Mouse (Mus musculus) neural tube, embryonic 14.5 days (tissue): ENCODE data around the gene Kcnh2. TPM values are rescaled to one million over a fixed set of nuclear protein-coding genes. Genes with fewer than 3 reads are reported as not detected.

Experiments used
- ATAC-seq: fragments of 200-750 bp; cut with Nextera tagmentation; 2 replicates; pipeline ENCODE4 v1.8.0; 2017; ENCODE audit warnings: low read depth, mild to moderate bottlenecking, moderate TSS enrichment, moderate library complexity
- H3K27ac ChIP-seq: fragments of 300-500 bp; sonication (generic); 2 replicates; pipeline ENCODE4 v1.5.1; 2014; ENCODE audit warnings: low read depth, mild to moderate bottlenecking, control low read depth, low read length, moderate library complexity, mixed read lengths
- H3K27me3 ChIP-seq: fragments of 300-500 bp; sonication (generic); 2 replicates; pipeline ENCODE4 v1.6.1; 2014; ENCODE audit warnings: low read length; ENCODE audit not compliant: control insufficient read depth, insufficient read depth
- H3K36me3 ChIP-seq: fragments of 300-500 bp; sonication (generic); 2 replicates; pipeline ENCODE4 v1.6.1; 2014; ENCODE audit warnings: low read length, mixed read lengths; ENCODE audit not compliant: control insufficient read depth, insufficient read depth
- H3K4me1 ChIP-seq: fragments of 300-500 bp; sonication (generic); 2 replicates; pipeline ENCODE4 v1.6.1; 2014; ENCODE audit warnings: low read length; ENCODE audit not compliant: control insufficient read depth, insufficient read depth
- H3K4me2 ChIP-seq: fragments of 300-500 bp; sonication (generic); 2 replicates; pipeline ENCODE4 v1.6.1; 2014; ENCODE audit warnings: mild to moderate bottlenecking, low read depth, low read length, control low read depth
- H3K4me3 ChIP-seq: fragments of 300-500 bp; sonication (generic); 2 replicates; pipeline ENCODE4 v1.5.1; 2014; ENCODE audit warnings: low read depth, low read length, control low read depth, mixed read lengths
- H3K9ac ChIP-seq: fragments of 300-500 bp; sonication (generic); replicated peaks from 2 replicates; pipeline ENCODE4 v1.6.1; 2014; ENCODE audit warnings: low read depth, mild to moderate bottlenecking, control low read depth, low read length, mixed read lengths
- H3K9me3 ChIP-seq: fragments of 300-500 bp; sonication (generic); 2 replicates; pipeline ENCODE4 v1.6.1; 2016; ENCODE audit warnings: low read length; ENCODE audit not compliant: control insufficient read depth
- WGBS: fragments of 180-500 bp; shearing (Covaris S2); extraction: QIAGEN DNeasy Blood & Tissue Kit; methylation state at CpG from one replicate; pipeline ENCODE4 v1.1.7; 2014; 5-methylcytosine and 5-hydroxymethylcytosine counted together
- polyA plus RNA-seq: library from polyadenylated mRNA; unstranded; fragments of >200 nt; fragmentation: Nextera tagmentation; extraction: Ambion mirVana; gene quantifications from 2 replicates; pipeline ENCODE4 v1.2.1, GENCODE M21; 2014

Kcnh2 gene
- polyA plus RNA-seq, 1 experiment from 2014 or later, result 13.6 TPM

GRCm38 (mm10) chr5:24344477-24345051, 6.8 kb downstream of the Kcnh2 start:
- no peaks in the 10 kb centered on the region for H3K9me3 ChIP-seq
- 3% methylated on average over 12 of the region's 12 CpGs for WGBS
- H3K27ac ChIP-seq, result peak overlapping the region; percentile 89
- H3K27me3 ChIP-seq, result peaks cover 3% of the 10 kb centered on the region; the same call in 1 of the 2 replicates
- peak overlapping the region; percentile 46 for H3K9ac ChIP-seq
- H3K4me1 ChIP-seq, result peaks cover 41% of the 10 kb centered on the region
- H3K36me3 ChIP-seq, result no peaks in the 10 kb centered on the region
- no peak overlapping the region for H3K4me3 ChIP-seq
- peak; percentile 61 for ATAC-seq
- H3K4me2 ChIP-seq, result peak overlapping the region; percentile 9; the same call in 1 of the 2 replicates

- peak overlapping the region; percentile 46; the same call in 1 of the 2 replicates for H3K9ac ChIP-seq
- H3K4me1 ChIP-seq, result peaks cover 36% of the 10 kb centered on the region
- WGBS, result 2% methylated on average over 2 of the region's 2 CpGs
- no peak overlapping the region for H3K4me3 ChIP-seq
- ATAC-seq, result peak; percentile 36
- no peaks in the 10 kb centered on the region for H3K36me3 ChIP-seq
- H3K4me2 ChIP-seq, result peak overlapping the region; percentile 9; the same call in 1 of the 2 replicates
- no peaks in the 10 kb centered on the region for H3K9me3 ChIP-seq
- H3K27me3 ChIP-seq, result no peaks in the 10 kb centered on the region
- peak overlapping the region; percentile 89 for H3K27ac ChIP-seq
Measured at GRCm38 (mm10) chr5:24343977-24344436, 7.4 kb downstream of the Kcnh2 start.

- peak overlapping the region; percentile 89 for H3K27ac ChIP-seq
- no peak for ATAC-seq
- no peaks in the 10 kb centered on the region for H3K36me3 ChIP-seq
- peak overlapping the region; percentile 2; the same call in 1 of the 2 replicates for H3K4me2 ChIP-seq
- peaks cover 30% of the 10 kb centered on the region for H3K4me1 ChIP-seq
- no peak overlapping the region for H3K4me3 ChIP-seq
- H3K9ac ChIP-seq, result no peak overlapping the region
- no peaks in the 10 kb centered on the region for H3K27me3 ChIP-seq
- no peaks in the 10 kb centered on the region for H3K9me3 ChIP-seq
Measured at GRCm38 (mm10) chr5:24343379-24343778, 8.0 kb downstream of the Kcnh2 start.

DNA sequence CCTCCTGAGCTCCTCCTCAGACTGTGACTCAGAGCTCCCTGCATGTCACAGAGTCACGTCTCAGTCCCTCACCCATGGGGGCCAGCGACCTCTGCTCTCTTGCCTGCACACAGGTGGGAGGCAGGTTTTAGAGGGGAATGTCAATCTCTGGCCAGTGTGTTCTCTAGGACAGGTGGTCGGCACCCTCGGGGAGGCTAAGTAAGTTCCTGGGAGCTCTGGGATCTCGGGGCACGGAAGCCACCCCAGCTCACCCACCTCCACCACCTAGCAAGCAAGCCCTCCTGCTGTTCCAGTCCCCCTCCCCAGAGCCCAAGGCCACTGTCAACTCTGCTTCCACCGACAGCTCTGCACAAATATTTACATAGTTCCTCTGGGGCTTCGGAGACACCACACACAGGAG, 8.4 kb downstream of the Kcnh2 start:
- 53% methylated on average over 8 of the region's 8 CpGs for WGBS
- H3K27me3 ChIP-seq, result no peaks in the 10 kb centered on the region
- H3K27ac ChIP-seq, result no peak overlapping the region
- no peaks in the 10 kb centered on the region for H3K36me3 ChIP-seq
- H3K4me2 ChIP-seq, result no peak overlapping the region
- ATAC-seq, result no peak
- peaks cover 28% of the 10 kb centered on the region for H3K4me1 ChIP-seq
- H3K9ac ChIP-seq, result no peak overlapping the region
- no peak overlapping the region for H3K4me3 ChIP-seq
- H3K9me3 ChIP-seq, result no peaks in the 10 kb centered on the region

GRCm38 (mm10) chr5:24342205-24342963, 9.0 kb downstream of the Kcnh2 start:
- Histone ChIP-seq H3K27me3 (no peaks in the 10 kb centered on the region), H3K4me1 (peaks cover 25% of the 10 kb centered on the region), H3K9ac (no peak overlapping the region), H3K9me3 (no peaks in the 10 kb centered on the region), H3K4me2 (no peak overlapping the region), H3K36me3 (no peaks in the 10 kb centered on the region), H3K4me3 (no peak overlapping the region), H3K27ac (no peak overlapping the region)
- no peak for ATAC-seq
- WGBS, result 88% methylated on average over 14 of the region's 14 CpGs

- Histone ChIP-seq H3K4me2 (no peak overlapping the region), H3K9me3 (no peaks in the 10 kb centered on the region), H3K27ac (no peak overlapping the region), H3K27me3 (no peaks in the 10 kb centered on the region), H3K4me3 (no peak overlapping the region), H3K36me3 (no peaks in the 10 kb centered on the region), H3K4me1 (peaks cover 9% of the 10 kb centered on the region), H3K9ac (no peak overlapping the region)
- WGBS, result 70% methylated on average over 2 of the region's 2 CpGs
- no peak for ATAC-seq
Measured at GRCm38 (mm10) chr5:24337821-24338220, 13.6 kb downstream of the Kcnh2 start.

DNA sequence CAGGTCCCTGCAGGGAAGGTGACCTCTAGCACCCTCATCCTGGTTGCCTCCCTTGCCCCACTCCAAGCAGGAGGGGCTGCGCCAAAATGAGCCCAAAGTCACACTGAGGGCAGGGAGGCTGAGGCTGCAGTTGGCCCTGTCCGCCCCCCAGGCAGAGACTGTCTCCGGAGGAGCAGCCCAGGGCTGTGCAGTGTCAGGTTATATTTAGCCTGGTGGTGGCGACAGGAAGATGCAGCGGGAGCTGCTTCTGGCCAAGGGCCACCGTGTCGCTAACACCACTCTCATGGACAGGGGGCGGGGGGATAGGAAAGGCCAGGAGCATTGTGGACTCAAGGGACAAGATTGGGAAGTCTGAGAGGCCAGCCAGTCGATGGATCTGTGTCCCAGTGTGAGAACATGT, 14.0 kb downstream of the Kcnh2 start:
- Histone ChIP-seq H3K36me3 (no peaks in the 10 kb centered on the region), H3K4me2 (no peak overlapping the region), H3K27ac (no peak overlapping the region), H3K9ac (no peak overlapping the region), H3K27me3 (no peaks in the 10 kb centered on the region), H3K9me3 (no peaks in the 10 kb centered on the region), H3K4me3 (no peak overlapping the region), H3K4me1 (peaks cover 8% of the 10 kb centered on the region)
- no peak; the same call in 1 of the 2 replicates for ATAC-seq
- 41% methylated on average over 9 of the region's 9 CpGs for WGBS

DNA sequence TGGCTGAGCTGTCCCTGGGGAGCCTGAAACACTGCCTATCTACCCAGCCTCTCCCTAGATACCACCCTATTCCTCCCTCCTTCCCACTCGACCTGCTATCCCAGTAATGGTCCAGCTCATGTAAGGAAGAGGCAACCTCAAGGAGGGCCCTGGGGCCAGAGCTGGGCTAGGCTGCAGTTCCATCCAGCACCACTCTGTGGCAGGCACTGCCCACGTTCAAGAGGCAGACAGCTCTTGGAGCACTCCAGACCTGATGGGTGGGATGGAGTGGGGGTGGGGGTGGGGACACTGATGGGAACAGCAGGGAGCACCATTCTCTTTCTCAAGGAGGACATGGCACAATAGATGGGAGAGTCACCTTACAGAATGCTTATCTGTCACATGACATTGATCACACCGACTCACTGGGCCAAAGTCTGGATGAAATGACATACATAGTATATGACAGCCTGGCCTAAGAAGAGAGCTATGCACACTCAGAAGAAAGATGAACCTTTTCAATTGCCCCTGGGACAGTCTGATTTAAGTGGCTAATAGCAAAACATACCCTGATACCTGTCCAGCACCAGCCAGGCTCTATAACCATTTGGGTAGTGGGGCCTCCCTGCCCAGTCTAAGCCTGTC, 15.4 kb downstream of the Kcnh2 start:
- ATAC-seq, result peak; percentile 90
- Histone ChIP-seq H3K36me3 (no peaks in the 10 kb centered on the region; the same call in 1 of the 2 replicates), H3K27me3 (no peaks in the 10 kb centered on the region), H3K4me2 (no peak overlapping the region), H3K4me1 (peaks cover 8% of the 10 kb centered on the region), H3K4me3 (no peak overlapping the region), H3K9ac (no peak overlapping the region), H3K27ac (peak overlapping the region; percentile 41; the same call in 1 of the 2 replicates), H3K9me3 (no peaks in the 10 kb centered on the region)
- WGBS, result 13% methylated on average over 3 of the region's 3 CpGs

DNA sequence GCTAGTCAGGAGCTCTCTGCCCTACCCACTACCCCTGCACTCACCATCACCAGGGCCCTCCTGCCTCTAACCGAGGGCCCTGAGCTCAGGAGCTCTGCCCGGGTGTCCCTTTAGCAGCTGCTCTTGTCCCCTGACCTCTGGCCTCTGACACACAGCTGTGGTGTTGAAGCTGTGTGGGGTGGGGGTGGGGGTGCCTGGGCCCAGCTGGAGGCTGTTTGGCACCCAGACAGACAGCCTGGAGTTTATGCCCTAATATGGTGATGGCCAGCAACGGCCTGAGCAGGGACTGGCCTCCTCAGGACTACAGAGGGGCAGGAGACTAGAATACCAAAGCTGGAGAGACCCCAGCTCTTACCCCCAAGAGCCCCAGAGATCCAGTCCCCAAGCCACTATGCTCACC, 16.7 kb downstream of the Kcnh2 start:
- H3K9ac ChIP-seq, result no peak overlapping the region
- no peak for ATAC-seq
- WGBS, result 33% methylated on average over 3 of the region's 3 CpGs
- peaks cover 14% of the 10 kb centered on the region for H3K4me1 ChIP-seq
- no peaks in the 10 kb centered on the region for H3K9me3 ChIP-seq
- no peak overlapping the region for H3K4me2 ChIP-seq
- H3K27me3 ChIP-seq, result no peaks in the 10 kb centered on the region
- H3K4me3 ChIP-seq, result no peak overlapping the region
- H3K36me3 ChIP-seq, result no peaks in the 10 kb centered on the region; the same call in 1 of the 2 replicates
- no peak overlapping the region for H3K27ac ChIP-seq
